Mouse (Mus musculus) ES-E14 (cell line): ENCODE measurements at regions not wholly inside any gene's neighbourhood (a gene's known extent, or its start where the extent isn't known, plus 50 kb on each side); places are given as distances from the start of the nearest gene placed in this dataset.

Experiments used
- CHD2 ChIP-seq: IDR thresholded peaks from 2 replicates; pipeline ENCODE4 v1.6.1; 2014; ENCODE audit warnings: mild to moderate bottlenecking, low read depth, low read length, inconsistent platforms
- HCFC1 ChIP-seq: IDR thresholded peaks from 2 replicates; pipeline ENCODE4 v1.6.1; 2012; ENCODE audit warnings: low read length, inconsistent platforms, borderline replicate concordance; ENCODE audit not compliant: insufficient read depth
- MAFK ChIP-seq: IDR thresholded peaks from 2 replicates; pipeline ENCODE4 v1.6.1; 2014; ENCODE audit warnings: mild to moderate bottlenecking, low read depth, low read length, inconsistent platforms; ENCODE audit not compliant: insufficient read depth
- ZC3H11A ChIP-seq: IDR thresholded peaks from 2 replicates; pipeline ENCODE4 v1.6.1; 2012; ENCODE audit warnings: low read depth, mild to moderate bottlenecking, inconsistent platforms, low read length, borderline replicate concordance
- ZNF384 ChIP-seq: IDR thresholded peaks from 2 replicates; pipeline ENCODE4 v1.6.1; 2012; ENCODE audit warnings: low read depth, low read length, inconsistent platforms

DNA sequence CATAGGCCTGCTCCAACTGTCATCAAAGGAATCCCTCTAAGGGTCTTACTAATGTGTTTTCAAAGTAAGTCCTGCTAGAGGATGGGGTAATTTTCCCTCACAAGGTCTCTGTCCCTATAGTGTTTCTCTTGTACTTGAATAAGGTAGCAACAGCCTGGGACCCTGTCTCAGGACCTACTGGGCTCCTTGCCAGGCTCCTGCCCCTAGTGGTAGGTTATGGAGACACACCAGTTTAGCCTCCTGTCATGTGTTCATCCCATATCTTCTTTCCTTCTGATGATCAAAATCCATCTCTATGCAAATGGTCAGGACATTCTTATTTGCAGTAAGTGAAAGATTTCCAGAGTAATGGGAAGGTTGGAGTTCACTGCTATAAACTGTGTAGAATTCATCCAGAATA lies 645.0 kb downstream of the Rpia start:
- TF ChIP-seq MAFK (no peak), CHD2 (no peak), HCFC1 (no peak), ZNF384 (no peak), ZC3H11A (no peak)
